Comparison of ENCODE assay signal across 8 mouse cellular contexts in genomic region chr9:21955570-21956281, GRCm38 (mm10). TPM values are rescaled to one million over a fixed set of nuclear protein-coding genes. Genes with fewer than 3 reads are reported as not detected.
A peak's percentile ranks its signal among the peaks of the same experiment; 100 is the strongest.
DNase-seq lines count a peak whose midpoint lies in the region; ATAC-seq lines count a peak whose summit lies in the region.

Gene Swsap1, plus strand, starts transcription at chr9:21955755.

- H3K9ac ChIP-seq in heart, embryonic 14.5 days (ENCODE audit: low read length), result peak within 1 kb of the TSS; percentile 77
- H3K9ac ChIP-seq in liver, embryonic 13.5 days, result peak within 1 kb of the TSS; percentile 76
- peak within 1 kb of the TSS; percentile 79 for H3K9ac ChIP-seq in stomach, embryonic 16.5 days (ENCODE audit: low read length)

- 0 out of 2 replicates have a peak, but pooled peaks cover 9% of the 10 kb centered on the region for H3K36me3 ChIP-seq in heart, embryonic 14.5 days (ENCODE audit: control insufficient read depth, insufficient read depth, low read length)
- H3K36me3 ChIP-seq in liver, embryonic 13.5 days, result peaks cover 36% of the 10 kb centered on the region
- H3K36me3 ChIP-seq in stomach, embryonic 16.5 days (ENCODE audit: control insufficient read depth, insufficient read depth, low read length), result no peaks in the 10 kb centered on the region

- peak within 1 kb of the TSS; percentile 86 to 91 for H3K27ac ChIP-seq in heart, embryonic 14.5 days (replicated peaks in 1 of 2; ENCODE audit: control insufficient read depth in 1 of 2, insufficient read depth in 1 of 2, low read depth in 2 of 2, low read length in 2 of 2)
- peak within 1 kb of the TSS; percentile 99 for H3K27ac ChIP-seq in liver, embryonic 13.5 days
- H3K27ac ChIP-seq in stomach, embryonic 16.5 days (ENCODE audit: low read length), result peak within 1 kb of the TSS; percentile 88

- H3K9me3 ChIP-seq in heart, embryonic 14.5 days (ENCODE audit: control insufficient read depth, low read length), result no peaks in the 10 kb centered on the region
- H3K9me3 ChIP-seq in liver, embryonic 13.5 days (replicated peaks), result no peaks in the 10 kb centered on the region
- H3K9me3 ChIP-seq in stomach, embryonic 16.5 days (replicated peaks; ENCODE audit: control insufficient read depth, low read length), result no peaks in the 10 kb centered on the region

- WGBS in heart, embryonic 14.5 days, result under 1% methylated on average over 53 of the region's 54 CpGs
- under 1% methylated on average over 54 of the region's 54 CpGs for WGBS in liver, embryonic 13.5 days (ENCODE audit: insufficient replicate concordance)
- under 1% methylated on average over 54 of the region's 54 CpGs for WGBS in stomach, embryonic 16.5 days

- DNase-seq in c-Kit-negative CD71-positive TER-119-positive erythroid progenitor cells, embryonic 14.5 days (ENCODE audit: low read depth, low spot score), result peak; percentile 99
- DNase-seq in fibroblast of lung, adult 2 months (ENCODE audit: low read depth), result peak; percentile 98
- peak; percentile 99 for DNase-seq in kidney, postnatal 14 days
- DNase-seq in liver, embryonic 13.5 days, result peak; percentile 97
- peak; percentile 97 for DNase-seq in neural tube, embryonic 10.5 days (ENCODE audit: extremely low spot score, low spot score)

- H3K4me2 ChIP-seq in heart, embryonic 14.5 days (ENCODE audit: low read length), result peak within 1 kb of the TSS; percentile 69
- H3K4me2 ChIP-seq in liver, embryonic 13.5 days, result peak within 1 kb of the TSS; percentile 76
- H3K4me2 ChIP-seq in stomach, embryonic 16.5 days (ENCODE audit: low read depth, low read length), result peak within 1 kb of the TSS; percentile 72

- H3K4me3 ChIP-seq in heart, embryonic 14.5 days (ENCODE audit: control insufficient read depth in 1 of 2, insufficient read depth in 1 of 2, low read depth in 1 of 2, low read length in 2 of 2), result peak within 1 kb of the TSS; percentile 59 to 74
- H3K4me3 ChIP-seq in liver, embryonic 13.5 days (replicated peaks), result peak within 1 kb of the TSS; percentile 73
- H3K4me3 ChIP-seq in stomach, embryonic 16.5 days (replicated peaks; ENCODE audit: low read length), result peak within 1 kb of the TSS; percentile 79

- peaks cover 6% of the 10 kb centered on the region for H3K27me3 ChIP-seq in heart, embryonic 14.5 days (ENCODE audit: control insufficient read depth, insufficient read depth, low read length)
- no peaks in the 10 kb centered on the region for H3K27me3 ChIP-seq in liver, embryonic 13.5 days
- H3K27me3 ChIP-seq in stomach, embryonic 16.5 days (ENCODE audit: control insufficient read depth, insufficient read depth, low read length), result peaks cover 5% of the 10 kb centered on the region

- ATAC-seq in CD4-positive, CD25-positive, alpha-beta regulatory T cell, adult 4 months, result peak; percentile 91
- peak; percentile 96 for ATAC-seq in heart, embryonic 14.5 days (ENCODE audit: insufficient number of reproducible peaks, insufficient read depth, low FRiP score, low read depth)
- peak; percentile 93 for ATAC-seq in liver, embryonic 13.5 days (ENCODE audit: low read depth)
- peak; percentile 96 for ATAC-seq in stomach, embryonic 16.5 days (ENCODE audit: insufficient read depth, low FRiP score)

- H3K4me1 ChIP-seq in heart, embryonic 14.5 days (ENCODE audit: control insufficient read depth in 2 of 2, insufficient read depth in 2 of 2, low read length in 2 of 2), result peaks cover 3 to 12% of the 10 kb centered on the region in 2 experiments; a peak in 3 of 4 replicates
- H3K4me1 ChIP-seq in liver, embryonic 13.5 days (replicated peaks), result peaks cover 52% of the 10 kb centered on the region
- peaks cover 4% of the 10 kb centered on the region; the same call in 1 of the 2 replicates for H3K4me1 ChIP-seq in stomach, embryonic 16.5 days (ENCODE audit: control insufficient read depth, insufficient read depth, low read length)

RNA-seq across cellular contexts. Expression of gene Swsap1, which starts in this region (rescaled TPM):
- polyA plus RNA-seq in CD4-positive, CD25-positive, alpha-beta regulatory T cell, adult 4 months (2017; shearing (Covaris generic)), result 10 to 100 TPM in 1 of 2 experiments, 1 to 10 TPM in 1; 3.2 to 13.5 TPM
- polyA plus RNA-seq in heart, embryonic 14.5 days (2014; fragmentation: Nextera tagmentation; extraction: Ambion mirVana), result 8.3 and 9.8 TPM in 2 replicates
- polyA plus RNA-seq in liver, embryonic 13.5 days (2015; fragmentation: Nextera tagmentation; extraction: Ambion mirVana), result 2.1 and 2.6 TPM in 2 replicates
- polyA plus RNA-seq in stomach, embryonic 16.5 days (2015; fragmentation: Nextera tagmentation; extraction: Ambion mirVana), result 5.6 and 6.0 TPM in 2 replicates

Comparison
In these comparisons a context has a peak if more than half of its experiments do, and no peak if none do; other contexts are left out.
1. Peak in every context shown above with its lines: DNase-seq, ATAC-seq, H3K4me3 ChIP-seq and H3K27ac ChIP-seq.